Mouse (Mus musculus) heart, postnatal 0 days (tissue): ENCODE results near the gene En2.

Experiments used
- CTCF ChIP-seq: IDR thresholded peaks from 2 replicates; pipeline ENCODE4 v1.5.1; 2016; ENCODE audit warnings: antibody characterized with exemption, control low read depth, low read depth
- EP300 ChIP-seq: IDR thresholded peaks from 2 replicates; pipeline ENCODE4 v1.6.1; 2016; ENCODE audit warnings: antibody characterized with exemption, low read depth

DNA sequence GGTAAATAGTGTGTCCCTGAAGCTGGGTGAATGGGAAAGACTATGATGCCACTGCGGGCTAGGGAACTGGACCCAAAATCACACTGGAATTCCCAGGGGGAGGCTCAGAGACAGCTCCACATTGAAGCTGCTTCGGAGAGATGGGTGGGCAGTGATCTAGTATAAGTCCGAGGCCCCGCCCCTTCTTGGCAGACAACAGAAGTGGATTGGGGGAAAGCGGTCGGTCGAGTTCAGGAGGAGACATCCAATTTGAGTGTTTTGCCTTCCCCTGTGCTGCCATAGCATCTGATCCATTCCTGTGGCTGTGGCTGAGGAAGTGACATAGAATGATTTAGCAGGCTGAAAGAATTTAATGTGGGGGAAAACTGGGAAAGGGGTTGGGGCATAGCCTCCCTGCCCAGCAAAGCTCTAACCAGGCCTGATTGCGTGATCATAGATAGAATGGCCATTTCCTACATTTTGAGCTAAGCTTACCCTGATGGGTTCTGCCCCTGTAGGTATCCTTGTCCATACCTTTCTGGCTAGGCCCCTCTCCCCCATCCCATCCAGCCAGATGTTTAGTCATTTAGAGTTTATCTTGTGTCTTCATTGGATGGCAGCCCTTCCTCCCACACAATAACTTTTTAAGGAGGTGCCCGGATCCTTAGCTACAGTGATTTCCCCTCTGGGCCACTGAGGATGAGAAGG, 8.3 kb upstream of the En2 start:
- TF ChIP-seq EP300 = no peak
- TF ChIP-seq CTCF = no peak
